Mouse (Mus musculus): ENCODE measurements around the gene Pop5.

Pop5 gene

DNA sequence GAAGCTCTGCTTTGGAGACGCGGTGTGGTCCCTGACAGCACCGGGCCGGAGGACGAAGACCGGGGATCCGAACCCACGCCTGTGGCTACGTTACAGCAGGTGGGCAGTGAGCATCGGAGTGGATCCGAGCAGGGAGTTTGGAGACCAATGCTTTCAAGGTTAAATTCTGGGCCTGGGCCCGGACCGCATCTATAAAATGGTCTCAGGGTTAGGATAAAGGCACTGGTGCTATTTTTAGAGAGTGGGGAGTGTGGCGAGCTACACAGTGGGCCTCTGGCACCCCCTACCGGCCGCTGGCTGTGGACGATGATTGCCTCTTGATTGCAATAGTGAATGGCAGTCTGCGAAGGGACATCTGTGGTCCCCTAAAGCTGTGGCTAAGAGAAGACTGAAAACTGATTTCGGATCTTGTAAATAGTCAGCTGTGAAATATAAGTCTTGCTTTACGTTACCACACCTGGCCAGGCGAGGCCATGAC lies at the start of gene Pop5:
Pop5 (plus strand) TSS at position 51 of the 478 bp plus-strand sequence.
- in situ Hi-C loops (cut with MboI) = no loop called here

DNA sequence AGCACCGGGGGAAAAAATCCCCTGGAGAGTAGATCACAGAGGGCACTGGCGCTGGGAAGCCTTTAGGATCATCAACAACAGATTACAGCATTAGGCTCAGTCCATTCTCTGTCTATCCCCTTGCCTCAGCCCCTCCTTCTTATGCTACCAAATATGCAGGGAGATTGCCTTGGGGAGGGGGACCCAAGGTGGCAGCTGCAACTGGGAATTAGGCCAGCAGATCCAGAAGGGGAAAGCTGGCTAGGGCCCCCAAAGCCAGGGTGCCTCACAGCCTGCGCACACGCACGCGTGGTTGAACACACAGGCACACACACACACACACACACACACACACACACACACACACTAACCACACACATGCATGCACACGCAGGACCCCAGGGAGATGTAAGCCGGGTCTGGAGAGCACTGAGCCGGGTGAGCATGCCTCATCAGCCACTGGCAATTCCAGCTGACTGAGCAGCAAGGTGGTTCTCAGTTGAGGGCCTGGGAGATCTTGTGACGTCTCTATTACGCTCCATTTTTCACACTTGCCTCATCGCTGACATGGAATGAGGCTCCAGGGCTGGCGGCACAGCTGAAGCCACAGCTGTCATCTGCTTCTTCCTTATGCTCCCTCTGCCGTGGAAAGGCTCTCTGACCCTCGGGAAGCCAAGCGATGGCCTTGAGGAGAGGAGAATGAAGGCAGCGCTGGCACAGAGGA lies 49.1 kb upstream of the Pop5 start:
- in situ Hi-C loops (cut with MboI) = no loop called here

DNA sequence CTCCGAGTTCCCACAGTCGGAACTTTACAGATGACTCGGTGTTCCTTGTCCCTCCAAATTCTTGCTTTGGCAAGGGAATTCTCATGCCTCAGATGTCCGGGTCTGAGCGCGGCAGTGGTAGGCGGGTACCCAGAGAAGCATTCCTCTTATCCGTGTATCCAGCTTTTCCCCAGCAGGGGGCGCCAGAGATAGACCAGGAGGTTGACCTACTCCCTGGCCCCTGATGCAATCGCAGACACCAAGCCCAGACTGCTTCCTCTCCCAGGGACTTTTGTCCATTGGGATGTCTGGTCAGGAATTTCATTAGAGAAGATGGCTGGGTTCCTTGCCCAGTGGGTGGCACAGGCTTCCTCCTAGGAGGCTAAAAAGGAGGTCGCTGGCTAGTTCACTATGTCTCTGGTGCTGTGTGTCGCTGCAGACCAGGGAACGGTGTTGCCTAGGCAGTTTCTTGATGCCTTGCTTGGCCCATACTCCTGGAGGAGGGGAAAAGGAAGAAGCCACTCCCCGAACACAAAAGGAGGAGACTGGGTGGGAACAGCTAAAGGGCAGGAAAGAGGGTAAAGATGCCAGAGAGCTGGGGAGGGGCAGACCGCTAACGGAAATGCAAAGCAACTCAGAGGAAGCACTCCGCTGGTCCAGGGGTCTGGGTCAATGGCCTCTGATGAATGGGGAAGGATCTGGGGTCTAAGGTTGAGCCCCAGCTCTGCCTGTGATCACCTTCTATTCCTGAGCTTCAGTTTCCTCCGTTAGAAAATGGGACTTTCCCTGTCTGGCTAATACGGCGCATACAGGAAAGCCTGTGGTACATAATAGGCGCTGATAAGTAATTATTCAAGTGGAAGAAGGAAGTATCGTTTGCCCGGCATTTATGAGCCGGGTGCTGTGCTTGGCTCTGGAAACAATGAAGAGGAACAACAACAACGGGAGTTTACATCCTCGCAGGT lies 48.2 kb upstream of the Pop5 start:
- in situ Hi-C loops (cut with MboI) = no loop called here

DNA sequence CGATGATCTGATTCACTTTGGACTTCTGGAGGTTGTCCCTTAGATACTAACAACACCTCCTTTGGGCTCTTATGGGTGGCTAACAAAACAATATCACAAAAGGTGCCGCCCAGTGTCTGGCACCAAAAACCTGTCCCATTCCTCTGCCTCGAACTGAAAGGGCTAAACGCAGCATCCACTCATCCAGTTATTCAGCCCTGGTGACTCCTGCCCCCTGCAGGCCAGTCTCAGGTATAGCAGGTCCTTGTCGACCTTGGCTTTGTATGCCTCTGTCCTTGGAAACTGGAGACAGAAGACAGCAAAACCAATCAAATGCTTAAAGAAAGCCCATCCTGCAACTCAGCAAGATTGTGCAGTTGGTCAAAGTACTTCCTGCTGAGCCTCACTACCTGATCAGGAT lies 46.8 kb upstream of the Pop5 start:
- in situ Hi-C loops (cut with MboI) = no loop called here

DNA sequence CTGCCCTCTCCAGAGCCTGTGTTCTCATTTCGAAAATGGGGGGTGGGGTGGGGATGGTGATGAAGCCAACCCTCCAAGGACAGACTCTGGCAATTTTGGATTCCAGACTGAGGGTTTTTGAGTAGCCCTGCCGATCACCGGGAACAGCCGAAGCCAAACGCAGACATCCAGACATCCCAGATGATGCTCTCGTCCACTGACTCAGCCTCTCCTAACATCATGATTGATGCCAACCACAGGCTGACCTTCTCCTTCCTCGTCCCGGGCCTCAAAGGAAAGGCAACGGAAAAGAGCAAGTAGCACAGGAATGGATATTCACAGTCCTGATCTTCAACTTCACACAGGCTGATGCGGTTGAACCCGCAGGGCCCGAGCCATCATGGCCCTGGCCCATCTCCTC lies 45.6 kb upstream of the Pop5 start:
- in situ Hi-C loops (cut with MboI) = no loop called here

DNA sequence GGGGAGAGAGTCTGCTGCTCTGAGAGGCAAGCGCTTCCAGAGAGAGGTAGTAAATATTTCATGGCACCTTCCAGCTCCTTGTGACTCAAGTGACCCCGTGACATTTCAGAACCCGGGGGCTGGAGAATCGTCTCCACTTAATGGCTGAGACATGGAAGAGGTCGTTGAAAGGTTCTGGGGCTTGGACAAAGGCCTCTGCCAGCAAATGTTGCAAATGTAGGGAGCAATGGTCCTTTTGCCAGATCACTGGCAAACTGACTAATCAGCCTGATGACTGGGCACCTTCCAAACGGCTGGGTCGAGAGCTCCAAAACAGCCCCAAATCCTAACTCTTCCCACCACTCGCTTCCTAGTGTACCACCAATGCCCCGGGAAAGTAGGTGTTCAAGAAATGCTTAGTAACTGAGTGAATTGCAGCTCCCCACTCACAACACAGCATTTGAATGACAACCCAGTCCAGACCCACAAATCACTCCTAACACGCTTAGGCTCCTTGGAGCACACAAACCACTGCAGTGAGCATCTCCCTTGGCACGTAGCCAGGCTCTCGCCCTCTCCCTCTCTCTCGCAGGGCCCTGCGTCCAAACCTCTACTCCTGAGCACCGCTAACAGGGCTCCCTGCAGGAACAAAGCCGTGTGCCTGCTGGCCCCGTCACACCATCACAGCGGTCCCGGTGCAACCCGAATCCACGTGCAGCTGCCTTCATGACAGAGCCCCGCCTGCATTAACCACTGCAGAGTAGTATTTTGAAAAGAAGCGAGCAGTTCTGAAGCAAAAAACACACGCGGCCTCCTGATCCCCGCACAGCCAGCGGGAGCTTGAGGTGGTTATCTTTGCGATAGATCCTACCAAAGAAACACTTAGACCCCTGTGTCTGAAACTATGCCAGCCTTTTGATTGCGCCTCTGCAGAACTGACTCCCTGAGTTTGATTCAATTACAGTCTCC lies 43.5 kb upstream of the Pop5 start:
- in situ Hi-C loops (cut with MboI) = no loop called here

DNA sequence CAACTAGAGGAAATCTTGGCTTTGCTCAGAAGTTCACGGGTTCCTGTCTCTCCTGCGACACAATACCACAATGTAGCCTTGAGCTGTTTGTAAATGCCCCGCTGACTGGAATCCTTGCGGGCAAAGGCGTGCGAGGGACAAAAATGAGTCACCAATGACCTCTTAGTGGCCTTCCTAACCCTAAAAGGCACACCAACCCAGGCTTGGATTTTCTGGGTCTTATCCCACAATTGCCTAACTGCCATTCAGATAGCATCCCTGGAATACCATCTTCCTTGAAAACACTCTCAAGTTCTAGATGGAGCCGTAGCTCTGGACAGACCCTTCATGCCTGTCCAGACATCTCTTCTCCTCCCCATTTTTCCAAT lies 42.8 kb upstream of the Pop5 start:
- in situ Hi-C loops (cut with MboI) = no loop called here

DNA sequence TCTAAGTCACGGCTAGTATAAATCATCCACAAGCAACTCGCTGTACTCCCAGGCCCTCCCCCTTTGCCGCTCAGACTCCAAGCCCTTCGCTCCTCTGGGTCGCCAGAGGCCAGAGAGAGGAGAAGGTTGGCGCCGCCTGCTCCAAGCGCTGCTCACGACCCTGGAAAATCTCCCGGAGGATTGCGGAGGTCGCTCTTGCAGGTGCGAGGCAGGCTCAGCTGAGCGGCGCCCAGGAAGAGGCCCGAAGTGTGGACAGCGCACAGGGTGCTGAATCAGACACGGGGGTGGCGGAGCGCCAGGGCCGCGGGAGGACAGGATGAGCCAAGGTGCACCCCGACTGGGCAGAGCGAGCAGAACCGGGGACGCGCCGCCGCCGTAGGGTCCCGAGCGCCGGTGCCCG lies 42.4 kb upstream of the Pop5 start:
- in situ Hi-C loops (cut with MboI) = no loop called here

DNA sequence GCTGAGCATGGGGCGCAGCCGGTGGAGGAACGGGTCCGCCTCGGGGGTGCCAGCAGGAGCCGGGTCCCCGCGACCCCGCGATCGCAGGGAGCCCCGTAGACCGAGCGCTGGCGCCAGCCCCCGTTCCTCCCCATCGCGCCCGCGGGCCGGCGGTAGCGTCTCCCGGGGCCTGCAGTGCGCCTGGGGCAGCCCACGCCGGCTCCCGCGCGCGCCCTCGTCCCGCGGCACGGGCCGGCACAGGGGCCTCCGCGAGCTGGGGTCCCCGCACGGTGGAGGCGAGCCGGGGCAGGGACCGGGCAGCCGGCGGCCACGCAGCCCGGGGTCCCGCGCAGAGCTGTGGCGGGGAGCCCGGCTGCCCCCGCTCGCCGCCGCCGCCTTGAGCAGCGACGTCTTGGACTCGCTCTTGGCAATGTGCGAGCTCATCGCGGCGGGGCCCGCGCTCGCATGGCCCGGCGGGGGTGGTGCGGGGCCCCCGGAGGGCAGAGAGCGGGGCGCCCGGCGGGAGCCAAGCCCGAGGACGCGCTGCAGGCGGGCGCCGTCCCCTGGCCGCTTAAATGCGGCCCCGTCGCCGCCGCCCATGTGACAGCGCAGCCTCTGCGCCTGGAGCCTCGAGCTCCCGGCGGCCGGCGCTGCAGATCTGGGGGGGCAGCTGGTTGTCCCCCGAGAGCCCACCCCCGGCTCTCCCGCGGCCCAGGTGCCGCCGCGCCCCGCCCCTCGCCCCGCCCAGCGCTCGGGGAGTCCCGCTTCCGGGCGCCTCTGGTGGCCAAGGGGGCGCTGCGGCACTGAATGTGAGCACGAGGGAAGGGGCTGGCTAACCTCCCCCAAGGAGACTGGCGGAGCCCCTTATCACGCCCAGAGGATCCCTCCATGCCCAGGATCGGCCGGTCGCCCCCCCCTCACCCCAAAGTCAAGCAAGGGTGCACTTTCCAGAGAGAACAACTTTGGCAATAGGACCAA lies 41.7 kb upstream of the Pop5 start, which contains the start of gene Cabp1:
Cabp1 (minus strand) TSS at position 713 of the 957 bp plus-strand sequence.
- in situ Hi-C loops (cut with MboI) = no loop called here

DNA sequence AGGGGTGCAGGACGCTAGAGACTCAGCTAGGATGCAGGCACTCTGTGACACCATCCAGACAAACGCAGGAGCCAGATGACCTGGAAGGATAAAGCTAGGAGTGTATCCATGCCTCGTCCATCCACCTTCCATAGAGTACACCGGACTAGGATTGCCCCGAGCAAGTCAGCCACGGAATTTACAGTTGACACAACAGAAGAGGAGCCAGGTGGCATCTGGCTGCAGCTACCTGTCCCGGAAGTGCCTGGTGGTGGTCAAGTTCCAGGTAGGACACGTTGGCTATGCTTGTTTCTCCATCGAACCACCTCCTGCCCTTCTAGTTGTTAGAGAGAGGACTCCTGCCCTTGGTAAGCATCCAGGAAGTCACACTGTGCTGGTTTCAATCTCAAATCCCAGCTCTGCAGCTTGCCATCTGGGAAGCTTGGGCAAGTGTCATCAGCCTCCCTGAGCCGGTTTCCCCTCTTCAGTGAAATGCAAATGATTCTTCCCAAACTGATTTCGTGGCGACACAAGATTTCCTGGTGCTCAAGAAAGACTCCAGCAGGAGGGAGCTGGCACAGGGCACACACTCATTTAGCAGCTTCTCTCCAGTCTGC lies 40.9 kb upstream of the Pop5 start:
- in situ Hi-C loops (cut with MboI) = no loop called here

DNA sequence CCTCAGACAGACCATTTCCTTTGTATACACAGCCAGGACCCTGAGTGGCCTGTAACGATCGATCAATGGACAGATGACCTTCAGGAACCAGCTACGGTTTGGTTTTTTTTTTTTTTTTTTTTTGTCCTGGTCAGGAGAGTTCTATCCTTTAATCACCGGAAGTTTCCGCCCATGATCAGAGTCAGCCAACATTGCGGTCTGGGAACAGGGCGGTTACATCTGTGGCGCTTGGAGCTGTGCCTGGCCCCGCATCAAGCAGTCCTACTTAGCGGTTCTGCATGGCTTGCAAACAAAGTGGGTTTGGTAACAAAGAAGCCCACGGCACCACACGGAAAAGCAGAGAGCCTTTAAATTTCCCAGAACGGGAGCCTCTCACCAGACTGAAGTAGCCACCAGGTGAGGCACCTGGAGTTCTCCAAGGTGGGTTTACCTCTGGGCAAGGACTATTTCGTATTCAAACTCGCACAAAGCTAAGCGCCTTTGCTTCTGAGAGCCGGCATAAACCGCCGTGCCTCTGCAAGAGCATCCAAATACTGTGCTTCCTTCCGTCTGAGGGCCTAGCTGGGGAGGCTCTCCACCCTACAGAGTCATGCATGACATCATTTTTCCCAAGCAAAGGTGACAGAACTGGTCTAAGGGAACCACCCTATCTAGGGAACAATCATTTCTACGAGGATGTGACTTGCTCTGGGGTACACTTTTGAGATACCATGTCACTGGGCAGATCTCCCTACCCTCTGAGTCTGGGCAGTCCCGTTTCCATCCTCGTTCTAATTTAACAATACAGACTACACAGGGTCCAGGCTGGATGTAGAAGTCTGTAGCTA lies 31.7 kb upstream of the Pop5 start:
- in situ Hi-C loops (cut with MboI) = no loop called here

DNA sequence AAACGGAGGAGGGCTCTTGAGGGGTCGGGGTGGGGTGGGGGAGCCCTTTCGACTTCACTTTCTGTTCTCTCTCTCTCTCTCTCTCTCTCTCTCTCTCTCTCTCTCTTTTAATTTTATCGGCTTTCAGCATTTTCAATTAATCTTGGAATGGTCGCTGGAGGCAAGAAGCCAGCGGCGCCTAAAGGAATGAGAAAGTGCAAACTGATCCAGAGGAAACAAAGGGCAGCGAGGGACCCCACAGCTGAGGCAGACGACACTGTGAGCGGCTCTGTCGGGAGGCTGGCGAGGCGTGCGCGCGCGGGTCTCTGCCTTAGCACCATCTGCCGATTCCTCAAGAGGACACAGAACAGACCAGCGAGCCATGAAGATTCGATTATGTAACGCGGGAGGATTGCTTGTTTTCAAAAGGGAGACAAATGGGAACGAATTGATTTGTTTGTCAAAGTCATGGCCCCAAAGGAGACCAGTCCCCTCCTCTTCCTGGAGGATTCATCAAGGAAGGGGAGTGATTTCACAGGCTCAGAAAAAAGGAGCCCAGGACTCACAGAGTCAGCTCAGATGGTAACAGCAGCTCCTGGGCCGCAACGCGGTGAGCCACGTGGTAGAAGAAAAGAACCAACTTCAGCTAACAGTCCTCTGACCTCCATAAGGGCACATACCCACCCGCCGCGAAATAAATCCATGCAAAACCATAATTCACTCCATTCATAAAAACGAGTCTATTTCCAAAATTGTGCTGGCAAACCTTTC lies 30.9 kb upstream of the Pop5 start:
- in situ Hi-C loops (cut with MboI) = no loop called here

DNA sequence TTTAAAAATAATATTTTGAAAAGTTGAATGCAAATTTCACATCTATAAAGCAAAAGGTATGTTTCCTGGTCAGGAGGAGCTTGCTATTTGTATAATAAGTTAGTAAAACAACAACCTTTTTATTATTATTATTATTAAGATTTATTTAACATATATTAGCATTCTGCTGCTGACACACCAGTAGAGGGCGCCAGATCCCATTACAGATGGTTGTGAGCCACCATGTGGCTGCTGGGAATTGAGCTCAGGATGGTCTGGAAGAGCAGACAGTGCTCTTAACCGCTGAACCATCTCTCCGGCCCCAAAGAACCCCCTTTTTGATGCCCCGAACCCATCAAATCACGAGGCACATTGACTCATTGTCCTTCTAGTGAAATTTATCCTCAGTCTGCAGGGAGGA lies 28.4 kb upstream of the Pop5 start:
- in situ Hi-C loops (cut with MboI) = no loop called here

DNA sequence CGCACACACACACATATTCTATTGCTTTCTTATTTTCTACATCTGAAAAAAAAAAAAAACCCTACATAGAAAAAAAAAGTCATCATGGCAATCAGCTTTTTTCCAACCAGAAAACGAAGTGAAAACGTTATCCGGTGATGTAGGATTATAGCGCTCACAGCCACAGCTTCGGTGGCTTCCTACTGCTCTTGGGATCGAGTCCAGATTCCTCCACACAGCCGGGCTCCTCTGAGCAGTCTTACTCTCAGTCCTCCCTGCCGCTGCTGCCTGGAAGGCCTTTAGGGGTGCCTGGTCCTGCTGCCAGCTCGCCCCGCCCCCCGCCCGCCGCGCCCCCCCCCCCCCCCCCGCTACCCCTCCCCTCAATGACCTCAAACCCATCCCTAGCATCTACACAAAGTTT lies 27.7 kb upstream of the Pop5 start:
- in situ Hi-C loops (cut with MboI) = no loop called here

DNA sequence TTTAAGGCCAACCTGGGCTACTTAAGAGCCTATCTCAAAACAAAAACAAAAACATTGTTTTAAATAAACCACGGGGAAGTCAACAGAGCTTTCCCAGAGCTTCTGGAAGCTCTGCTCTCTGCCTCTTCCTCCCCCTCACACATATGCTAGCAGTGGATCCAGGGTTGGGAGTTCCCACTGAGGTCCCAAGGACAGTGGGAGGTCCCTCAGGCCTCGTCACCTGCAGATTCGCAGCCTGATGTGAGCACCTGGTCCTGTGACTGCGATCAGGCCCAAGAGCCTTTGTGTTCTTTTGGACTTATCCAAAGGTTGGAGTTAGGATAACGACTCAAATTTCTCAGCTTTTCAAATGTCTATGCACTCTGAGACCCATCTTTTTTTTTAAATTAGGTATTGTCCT lies 27.0 kb upstream of the Pop5 start:
- in situ Hi-C loops (cut with MboI) = no loop called here

DNA sequence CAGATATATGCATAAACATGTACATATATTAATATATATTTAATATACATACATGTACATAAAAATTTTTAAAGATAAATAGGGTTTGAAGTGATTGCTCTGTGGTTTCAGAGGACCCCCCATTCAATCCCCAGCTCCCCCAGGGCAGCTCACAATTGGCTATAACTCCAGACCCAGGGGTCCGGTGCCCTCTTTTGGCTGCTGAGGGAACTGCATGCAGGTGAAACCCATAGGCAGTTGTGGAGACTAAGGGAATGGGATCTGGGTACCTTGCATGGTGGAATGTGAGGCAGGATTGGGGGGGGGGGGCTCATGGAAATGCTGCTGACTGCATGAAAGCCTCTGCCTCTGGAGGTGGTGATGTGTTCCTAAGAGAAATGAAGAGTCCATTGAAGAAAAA lies 25.3 kb upstream of the Pop5 start:
- in situ Hi-C loops (cut with MboI) = no loop called here

DNA sequence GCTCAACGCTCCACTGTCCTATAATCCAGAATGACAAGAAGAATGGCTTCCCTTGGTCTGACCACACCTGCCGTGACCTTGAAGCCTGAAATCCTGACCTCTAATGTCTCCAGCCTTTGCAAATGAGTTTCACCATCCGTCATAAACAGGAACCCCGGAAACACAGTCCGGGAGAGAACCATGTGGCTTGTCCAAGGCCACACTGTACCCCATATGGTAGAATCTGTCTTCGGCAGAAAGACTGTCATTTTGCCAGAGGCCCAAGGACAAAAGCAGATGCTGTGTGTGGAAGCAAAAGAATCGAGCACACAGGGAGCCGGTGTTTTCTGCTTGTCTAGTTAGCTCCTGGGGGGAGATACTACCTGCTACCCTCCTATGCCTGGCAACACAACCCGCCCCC lies 23.2 kb upstream of the Pop5 start:
- in situ Hi-C loops (cut with MboI) = no loop called here

DNA sequence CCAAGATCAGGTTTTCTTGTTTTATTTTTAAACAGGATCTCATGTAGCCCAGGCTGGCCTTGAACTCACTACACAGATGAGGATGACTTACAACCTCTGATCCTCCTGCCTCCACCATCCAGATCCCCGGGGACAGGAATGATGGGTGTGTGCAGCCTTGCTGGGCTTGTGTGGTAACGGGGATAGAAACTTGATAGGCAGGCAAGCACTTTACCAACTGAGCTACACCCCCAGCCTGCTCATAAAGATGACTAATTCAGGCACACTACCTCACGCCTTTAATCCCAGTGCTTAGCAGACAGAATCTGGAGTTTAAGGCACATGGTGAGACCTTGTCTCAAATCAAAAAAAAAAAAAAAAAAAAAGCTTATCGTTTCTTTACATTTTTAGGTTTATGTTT lies 22.8 kb upstream of the Pop5 start:
- in situ Hi-C loops (cut with MboI) = no loop called here

DNA sequence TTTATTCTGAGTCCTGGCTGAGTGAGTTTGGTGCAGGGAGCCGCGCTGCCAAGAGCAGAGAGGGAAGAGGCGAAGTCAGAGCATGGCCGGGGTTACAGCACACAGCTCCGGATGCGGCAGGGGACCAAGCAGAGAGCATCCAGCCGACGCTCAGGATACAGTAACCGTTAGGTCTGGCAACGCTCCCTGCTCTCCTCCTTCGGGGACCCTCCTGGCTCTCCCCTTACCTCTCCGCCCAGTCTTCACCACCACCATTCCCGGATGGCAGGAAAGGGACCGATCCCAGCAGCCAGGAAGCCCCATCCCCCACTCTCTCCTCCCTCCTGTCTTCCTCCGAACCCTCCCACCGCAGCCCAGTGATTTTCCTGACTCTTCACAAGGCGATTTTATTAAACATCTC lies 20.8 kb upstream of the Pop5 start:
- in situ Hi-C loops (cut with MboI) = no loop called here

All from mature B cell (primary cell).